Mouse (Mus musculus) ES-Bruce4 (cell line): ENCODE results near the gene Foxp1.

Source experiments
- CTCF ChIP-seq: IDR thresholded peaks from one replicate; pipeline ENCODE4 v1.8.1; 2011; ENCODE audit warnings: low read depth, low read length
- EP300 ChIP-seq: IDR thresholded peaks from 2 replicates; pipeline ENCODE4 v1.6.1; 2011; ENCODE audit warnings: low read depth, low read length; ENCODE audit not compliant: insufficient read depth

DNA sequence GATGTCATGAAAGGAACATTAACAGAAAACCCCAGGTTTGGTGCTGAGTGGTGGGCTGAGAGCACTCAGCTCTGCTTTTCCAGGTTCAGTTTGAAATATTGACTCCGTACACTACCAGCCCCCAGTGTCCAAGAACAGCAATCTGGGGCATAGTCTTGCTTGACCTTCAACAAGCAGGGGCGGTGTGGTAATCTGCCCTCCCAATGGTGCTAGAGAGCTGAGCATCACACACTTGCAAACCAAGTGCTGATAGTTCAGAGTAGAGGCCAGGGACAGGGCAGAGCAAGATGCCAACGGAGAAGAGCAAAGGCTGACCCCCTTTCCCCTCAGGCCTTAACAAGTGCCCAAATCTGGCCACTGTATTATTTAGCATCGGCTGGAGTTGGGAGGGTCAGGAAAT lies 575.8 kb downstream of the Foxp1 start:
- TF ChIP-seq CTCF (no peak), EP300 (no peak)
